Mouse (Mus musculus): ENCODE measurements around the gene Sv2b.

DNA sequence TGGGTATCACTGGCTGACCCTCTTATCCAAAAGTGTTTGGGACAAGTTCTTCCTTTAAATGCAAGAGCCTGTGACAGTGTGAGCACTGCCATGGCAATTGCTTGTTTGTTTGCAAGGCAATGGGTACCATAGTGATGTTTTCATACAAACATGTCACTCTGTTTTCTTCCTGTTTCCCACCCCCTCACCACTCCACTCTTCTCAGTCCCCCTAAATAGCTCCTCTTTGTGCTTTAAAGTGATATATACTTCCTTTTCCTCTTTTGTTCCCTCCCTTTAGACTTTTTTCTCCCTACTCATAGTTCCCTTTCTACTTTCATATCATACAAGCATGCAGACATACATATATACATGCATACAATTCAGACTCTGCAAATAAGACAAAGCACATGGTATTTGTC is 10.9 kb upstream of the Sv2b start:
- no peak for TF ChIP-seq CTCF (IDR thresholded peaks at IDR 0.05; ENCODE audit: extremely low read depth, insufficient read length, insufficient replicate concordance, low read depth, low read length)
- TF ChIP-seq POLR2A (IDR thresholded peaks at IDR 0.05; ENCODE audit: low read depth, low read length), result no peak

All from small intestine, adult 2 months (tissue).